Mouse (Mus musculus): ENCODE data around the gene Panx2. TPM values are rescaled to one million over a fixed set of nuclear protein-coding genes. Genes with fewer than 3 reads are reported as not detected.
A peak's percentile ranks its signal among the peaks of the same experiment; 100 is the strongest.

Panx2 gene
- total RNA-seq, 2 experiments from 2014 or later: 1.1 to 1.2 TPM

- intact Hi-C loops (cut with DNase I): loop anchor here (2.0 kb wide), 1 partner anchor 93 kb away; the partner anchor contains the start of gene Ppp6r2
- no peak for DNase-seq
Observed at GRCm38 (mm10) chr15:89118007-89118406, 58.5 kb downstream of the Panx2 start.

- peak; percentile 97 to 98 for DNase-seq
- intact Hi-C loops (cut with DNase I): loop anchor here (1.0 to 5.0 kb wide), 2 partner anchors 74 to 87 kb away; partner anchors contain the start of gene Dennd6b
Observed at GRCm38 (mm10) chr15:89122649-89123366, 63.3 kb downstream of the Panx2 start, which contains the start of gene Tubgcp6. TSS of gene Tubgcp6 (minus strand) at chr15:89123112.

Other genes with a start within 250 kb of the Panx2 start
- 1 to 10 TPM; 8.6 to 8.8 TPM for gene Alg12, start 240.4 kb upstream of the Panx2 start, total RNA-seq (2021)
- 10 to 100 TPM; 16.8 to 20.3 TPM for gene Creld2, start 240.1 kb upstream of the Panx2 start, total RNA-seq (2021)
- gene Pim3, start 197.5 kb upstream of the Panx2 start, total RNA-seq (2021): 10 to 100 TPM; 49.8 to 85.5 TPM
- not detected for gene Ttll8, start 105.3 kb upstream of the Panx2 start, total RNA-seq (2021)
- gene Mlc1, start 80.7 kb upstream of the Panx2 start, total RNA-seq (2021): not detected
- gene Mov10l1, start 76.8 kb upstream of the Panx2 start, total RNA-seq (2021): 10 to 100 TPM; 80.4 to 85.6 TPM
- gene Trabd, start 15.4 kb downstream of the Panx2 start, total RNA-seq (2021): 10 to 100 TPM; 42.8 to 47.3 TPM
- gene Selenoo, start 29.4 kb downstream of the Panx2 start, total RNA-seq (2021): 10 to 100 TPM; 10.5 to 13.0 TPM
- gene Tubgcp6, start 63.4 kb downstream of the Panx2 start, total RNA-seq (2021): 10 to 100 TPM; 13.7 to 13.9 TPM
- 1 to 10 TPM; 8.3 to 9.1 TPM for gene Hdac10, start 69.0 kb downstream of the Panx2 start, total RNA-seq (2021)
- 10 to 100 TPM; 23.8 to 24.8 TPM for gene Mapk12, start 81.0 kb downstream of the Panx2 start, total RNA-seq (2021)
- gene Mapk11, start 89.9 kb downstream of the Panx2 start, total RNA-seq (2021): 1 to 10 TPM; 4.1 to 4.8 TPM
- gene Plxnb2, start 121.1 kb downstream of the Panx2 start, total RNA-seq (2021): 100 to 1,000 TPM; 115 to 145 TPM
- 1 to 10 TPM; 8.6 TPM for gene Dennd6b, start 136.8 kb downstream of the Panx2 start, total RNA-seq (2021)
- gene Ppp6r2, start 151.8 kb downstream of the Panx2 start, total RNA-seq (2021): 10 to 100 TPM; 59.5 to 60.6 TPM